Mouse (Mus musculus) CH12.LX (cell line): ENCODE data around the gene Chd2. TPM values are rescaled to one million over a fixed set of nuclear protein-coding genes. Genes with fewer than 3 reads are reported as not detected.

Experiments
- DNase-seq: peaks from one replicate; pipeline ENCODE4 v3.0.0-alpha.2; 2013; ENCODE audit errors: extremely low read depth
- H3K27ac ChIP-seq: 2 replicates; pipeline ENCODE4 v1.5.1; 2012; ENCODE audit warnings: low read depth, mild to moderate bottlenecking, control low read depth, moderate library complexity; ENCODE audit not compliant: insufficient read depth
- H3K27me3 ChIP-seq: replicated peaks from 2 replicates; pipeline ENCODE3; 2012; ENCODE audit warnings: inconsistent platforms
- H3K36me3 ChIP-seq, 2 experiments: replicated peaks in 1 of 2; 2 replicates each; pipeline versions ENCODE3 to v1.6.1; 2012; ENCODE audit warnings: inconsistent platforms in 1 of 2, low read length in 1 of 2, mild to moderate bottlenecking in 1 of 2, mixed read lengths in 1 of 2, moderate library complexity in 1 of 2; ENCODE audit not compliant: control insufficient read depth in 1 of 2, insufficient read depth in 1 of 2
- H3K4me1 ChIP-seq, 2 experiments: 2 replicates each; pipeline ENCODE4 v1.6.1; 2012; ENCODE audit warnings: inconsistent platforms in 1 of 2, moderate library complexity in 1 of 2; ENCODE audit not compliant: insufficient read depth in 2 of 2, control insufficient read depth in 1 of 2
- H3K4me2 ChIP-seq: 2 replicates; pipeline ENCODE4 v1.6.1; 2012; ENCODE audit warnings: low read depth, mild to moderate bottlenecking, control low read depth; ENCODE audit not compliant: poor library complexity, insufficient read depth, severe bottlenecking
- H3K4me3 ChIP-seq, 3 experiments: fragments of 150-350 bp in 1 of 3; sonication (generic) in 1 of 3; replicated peaks in 1 of 3; 2 replicates each; pipeline versions ENCODE3 to v1.5.1; 2011 to 2012; ENCODE audit warnings: low read depth in 2 of 3, low read length in 2 of 3, mild to moderate bottlenecking in 2 of 3, moderate library complexity in 2 of 3, control low read depth in 1 of 3, improper control_type of control experiment in 1 of 3, inconsistent platforms in 1 of 3, mixed read lengths in 1 of 3; ENCODE audit not compliant: poor library complexity in 1 of 3
- H3K79me2 ChIP-seq: replicated peaks from 2 replicates; pipeline ENCODE4 v1.6.1; 2012; ENCODE audit warnings: mild to moderate bottlenecking, moderate library complexity; ENCODE audit not compliant: control insufficient read depth, poor library complexity, insufficient read depth, severe bottlenecking; ENCODE audit errors: extremely low read depth
- H3K9ac ChIP-seq: 2 replicates; pipeline ENCODE4 v1.6.1; 2012; ENCODE audit warnings: low read depth, mild to moderate bottlenecking, control low read depth, moderate library complexity; ENCODE audit not compliant: insufficient read depth
- H3K9me3 ChIP-seq: replicated peaks from 2 replicates; pipeline ENCODE3; 2012; ENCODE audit warnings: low read length, inconsistent platforms, mixed read lengths
- BHLHE40 ChIP-seq: IDR thresholded peaks from 2 replicates; pipeline ENCODE4 v1.6.1; 2011; ENCODE audit warnings: mild to moderate bottlenecking, low read depth, low read length, improper control_type of control experiment
- CHD1 ChIP-seq: IDR thresholded peaks from 2 replicates; pipeline ENCODE4 v1.6.1; 2012; ENCODE audit warnings: low read depth, low read length, improper control_type of control experiment, inconsistent platforms
- CHD2 ChIP-seq: IDR thresholded peaks from 2 replicates; pipeline ENCODE4 v1.6.1; 2011; ENCODE audit warnings: low read length, improper control_type of control experiment
- E2F4 ChIP-seq: IDR thresholded peaks from 2 replicates; pipeline ENCODE4 v1.6.1; 2011; ENCODE audit warnings: low read depth, low read length, improper control_type of control experiment; ENCODE audit not compliant: insufficient replicate concordance
- EP300 ChIP-seq: IDR thresholded peaks from 2 replicates; pipeline ENCODE4 v1.6.1; 2011; ENCODE audit warnings: low read length, improper control_type of control experiment
- HCFC1 ChIP-seq: IDR thresholded peaks from 2 replicates; pipeline ENCODE4 v1.6.1; 2012; ENCODE audit warnings: low read depth, mild to moderate bottlenecking, inconsistent platforms, low read length, improper control_type of control experiment
- IRF4 ChIP-seq: IDR thresholded peaks from 2 replicates; pipeline ENCODE4 v1.6.1; 2014; ENCODE audit warnings: low read depth, mild to moderate bottlenecking, inconsistent platforms, low read length, improper control_type of control experiment
- MAX ChIP-seq: IDR thresholded peaks from 2 replicates; pipeline ENCODE4 v1.6.1; 2011; ENCODE audit warnings: low read length, improper control_type of control experiment
- MAZ ChIP-seq: IDR thresholded peaks from 2 replicates; pipeline ENCODE4 v1.6.1; 2012; ENCODE audit warnings: low read depth, mild to moderate bottlenecking, inconsistent platforms, low read length, improper control_type of control experiment, moderate library complexity
- MXI1 ChIP-seq: IDR thresholded peaks from 2 replicates; pipeline ENCODE4 v1.6.1; 2011; ENCODE audit warnings: mild to moderate bottlenecking, low read depth, low read length, improper control_type of control experiment
- MYC ChIP-seq: IDR thresholded peaks from 2 replicates; pipeline ENCODE4 v1.6.1; 2011; ENCODE audit warnings: low read depth, mild to moderate bottlenecking, improper control_type of control experiment, low read length
- NELFE ChIP-seq: IDR thresholded peaks from 2 replicates; pipeline ENCODE4 v1.6.1; 2011; ENCODE audit warnings: low read depth, low read length, improper control_type of control experiment
- PAX5 ChIP-seq: IDR thresholded peaks from 2 replicates; pipeline ENCODE4 v1.6.1; 2012; ENCODE audit warnings: low read length, inconsistent platforms, mixed read lengths
- POLR2AphosphoS2 ChIP-seq: IDR thresholded peaks from 2 replicates; pipeline ENCODE4 v1.6.1; 2011; ENCODE audit warnings: low read depth, low read length, improper control_type of control experiment
- SMC3 ChIP-seq: IDR thresholded peaks from 2 replicates; pipeline ENCODE4 v1.6.1; 2011; ENCODE audit warnings: low read depth, low read length, improper control_type of control experiment
- TCF12 ChIP-seq: IDR thresholded peaks from 2 replicates; pipeline ENCODE4 v1.6.1; 2014; ENCODE audit warnings: low read depth, mild to moderate bottlenecking, inconsistent platforms, low read length, improper control_type of control experiment
- UBTF ChIP-seq: IDR thresholded peaks from 2 replicates; pipeline ENCODE4 v1.6.1; 2012; ENCODE audit warnings: low read depth, mild to moderate bottlenecking, inconsistent platforms, low read length, improper control_type of control experiment, moderate library complexity
- USF1 ChIP-seq: IDR thresholded peaks from 2 replicates; pipeline ENCODE4 v1.6.1; 2014; ENCODE audit warnings: low read depth, mild to moderate bottlenecking, inconsistent platforms, low read length, improper control_type of control experiment
- USF2 ChIP-seq: conservative IDR thresholded peaks from 2 replicates; pipeline ENCODE4 v1.6.1; 2011; ENCODE audit warnings: low read depth, low read length, improper control_type of control experiment
- ZC3H11A ChIP-seq: IDR thresholded peaks from 2 replicates; pipeline ENCODE4 v1.6.1; 2012; ENCODE audit warnings: low read depth, mild to moderate bottlenecking, inconsistent platforms, low read length, improper control_type of control experiment
- ZMIZ1 ChIP-seq: IDR thresholded peaks from 2 replicates; pipeline ENCODE4 v1.6.1; 2012; ENCODE audit warnings: low read depth, mild to moderate bottlenecking, inconsistent platforms, low read length, improper control_type of control experiment
- dilution Hi-C: fragments of 300-500 bp; cut with MboI; formaldehyde crosslinking; loops from 2 replicates; pipeline ENCODE4 v1.14.3; 2020; ENCODE audit warnings: low sequenced_read_pairs; ENCODE audit not compliant: extremely low pct_unique_long_range_greater_than_20kb, extremely low pct_ligation_motif_present
- in situ Hi-C: fragments of 300-500 bp; cut with MboI; formaldehyde crosslinking; loops from 3 replicates; pipeline ENCODE4 v1.14.3; 2019; ENCODE audit warnings: low sequenced_read_pairs, low pct_ligation_motif_present, low pct_unique_long_range_greater_than_20kb, mixed read lengths
- polyA plus RNA-seq: library from polyadenylated mRNA; unstranded; fragments of >175 nt; gene quantifications from 2 replicates; pipeline ENCODE4 v1.2.1, GENCODE M21; 2012; ENCODE audit warnings: low read depth; ENCODE audit not compliant: insufficient read length
- total RNA-seq, 2 experiments: library from RNA; depleted of rRNA; stranded (reverse); fragments of 300-350 nt in 1 of 2; fragments of >200 nt in 1 of 2; gene quantifications; 2 replicates each; pipeline ENCODE4 v1.2.3; 2012 to 2014

Chd2 gene
- total and polyA plus RNA-seq, 3 experiments = 23.2 to 39.3 (median 30.9) TPM

DNA sequence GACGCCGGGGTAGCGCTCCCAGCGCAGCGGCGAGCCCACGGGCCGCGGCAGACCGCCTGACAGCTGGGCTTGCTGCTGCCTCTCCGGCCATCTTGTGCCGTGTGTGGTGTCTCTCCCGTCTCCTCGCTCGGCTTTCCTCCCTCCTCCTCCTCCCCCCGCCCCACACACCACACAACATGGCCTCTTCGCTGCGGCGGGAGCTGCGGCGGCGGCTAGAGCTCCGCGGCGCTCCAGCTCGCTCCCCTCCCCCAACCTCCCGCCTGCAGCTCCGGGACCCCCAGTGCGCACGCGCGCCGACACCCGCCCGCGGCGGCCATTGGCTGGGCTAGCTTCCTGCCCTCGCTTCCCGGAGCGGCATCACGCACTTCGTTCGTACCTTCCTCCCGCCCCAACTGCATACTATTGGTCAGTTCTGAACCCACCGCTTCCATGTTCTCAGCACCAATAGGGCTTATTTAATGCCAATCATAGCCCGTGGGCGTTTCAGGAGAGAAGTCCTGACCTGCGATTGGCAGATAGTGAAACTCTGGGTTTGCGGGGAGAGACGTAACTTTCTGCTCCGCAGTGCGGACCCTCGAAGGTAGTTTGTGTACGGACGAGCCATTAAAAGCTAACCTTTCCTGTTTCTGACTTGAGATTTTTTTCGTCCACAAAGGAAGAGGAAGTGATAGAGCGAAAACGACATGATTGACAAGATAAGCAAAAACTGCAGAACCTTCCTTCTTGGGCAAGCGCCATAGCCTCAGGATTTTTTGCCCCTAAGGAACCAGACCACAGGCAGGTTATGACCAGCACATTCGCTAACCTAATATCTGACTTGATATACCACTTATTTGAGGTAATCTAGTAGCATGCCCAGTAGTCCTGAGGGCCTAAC is 16.9 kb upstream of the Chd2 start (continued):
- TF ChIP-seq E2F4 = no peak
- TF ChIP-seq TCF12 = peak; percentile 88
- peak; percentile 49; the same call in 1 of the 2 replicates for TF ChIP-seq MXI1
- no peak for TF ChIP-seq EP300
- peak; percentile 82 for TF ChIP-seq NELFE
- peak; percentile 72 for TF ChIP-seq HCFC1
- peak; percentile 68; the same call in 1 of the 2 replicates for TF ChIP-seq POLR2AphosphoS2
- no peak for TF ChIP-seq USF1
- peak; percentile 91 for TF ChIP-seq MAZ
- peak; percentile 79 for TF ChIP-seq IRF4
- TF ChIP-seq USF2 = no peak
- TF ChIP-seq MAX = no peak; the same call in 1 of the 2 replicates
- TF ChIP-seq CHD1 = no peak
- peak; percentile 50 for TF ChIP-seq BHLHE40
- TF ChIP-seq CHD2 = peak; percentile 95
- peak; percentile 32 for TF ChIP-seq SMC3
- TF ChIP-seq UBTF = no peak
- no peak for TF ChIP-seq PAX5

DNA sequence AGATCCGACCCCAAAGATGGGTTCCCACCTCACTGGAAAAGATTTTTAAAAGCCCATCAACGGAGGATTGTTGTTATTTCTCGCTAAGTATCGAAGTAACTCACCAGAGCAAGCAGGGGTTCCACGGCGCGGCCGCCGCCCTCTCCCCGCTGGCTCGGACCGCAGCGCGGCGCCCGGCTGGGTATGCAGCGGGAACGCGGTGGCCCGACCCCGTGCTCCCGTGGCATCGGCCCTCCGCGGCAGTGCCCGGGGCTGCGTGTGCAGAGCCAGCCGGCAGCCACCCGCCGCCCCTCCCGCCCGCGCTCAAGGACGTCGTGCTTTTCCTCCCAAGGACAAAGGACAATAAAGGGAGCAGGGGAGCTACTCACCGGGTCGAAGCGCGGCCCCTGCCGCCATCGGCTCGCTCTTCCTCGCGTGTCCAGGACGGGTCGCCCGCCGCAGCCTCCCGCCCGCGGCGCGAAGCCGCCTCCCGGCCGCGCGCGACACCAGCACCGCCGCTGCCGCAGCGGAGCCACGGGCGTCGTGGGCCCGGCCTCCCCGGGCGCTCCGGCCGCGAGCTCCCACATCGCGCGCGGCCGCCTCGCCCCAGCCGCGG is 16.1 kb upstream of the Chd2 start:
- Histone ChIP-seq H3K4me1 (peaks cover 0 to 16% of the 10 kb centered on the region in 2 experiments; a peak in 2 of 4 replicates), H3K4me2 (no peak overlapping the region), H3K36me3 (no peaks in the 10 kb centered on the region), H3K9me3 (no peaks in the 10 kb centered on the region), H3K79me2 (peaks cover 18% of the 10 kb centered on the region), H3K27ac (peak overlapping the region; percentile 96), H3K9ac (peak overlapping the region; percentile 100), H3K4me3 (peak overlapping the region; percentile 95 to 99 (median 97)), H3K27me3 (no peaks in the 10 kb centered on the region)
- TF ChIP-seq UBTF (peak; percentile 81), ZMIZ1 (no peak), USF1 (no peak), MYC (0 out of 2 replicates have a peak, but pooled peaks have one; percentile 8), ZC3H11A (no peak)
- dilution Hi-C loops = no loop called here
- no peak for DNase-seq
- in situ Hi-C loops = no loop called here
